Mouse (Mus musculus): Measurements from ENCODE around the gene Phf20. TPM values are rescaled to one million over a fixed set of nuclear protein-coding genes. Genes with fewer than 3 reads are reported as not detected.
A peak's percentile ranks its signal among the peaks of the same experiment; 100 is the strongest.

Phf20 gene
- total and polyA plus RNA-seq, 2 experiments, result 2.9 to 6.2 TPM

DNA sequence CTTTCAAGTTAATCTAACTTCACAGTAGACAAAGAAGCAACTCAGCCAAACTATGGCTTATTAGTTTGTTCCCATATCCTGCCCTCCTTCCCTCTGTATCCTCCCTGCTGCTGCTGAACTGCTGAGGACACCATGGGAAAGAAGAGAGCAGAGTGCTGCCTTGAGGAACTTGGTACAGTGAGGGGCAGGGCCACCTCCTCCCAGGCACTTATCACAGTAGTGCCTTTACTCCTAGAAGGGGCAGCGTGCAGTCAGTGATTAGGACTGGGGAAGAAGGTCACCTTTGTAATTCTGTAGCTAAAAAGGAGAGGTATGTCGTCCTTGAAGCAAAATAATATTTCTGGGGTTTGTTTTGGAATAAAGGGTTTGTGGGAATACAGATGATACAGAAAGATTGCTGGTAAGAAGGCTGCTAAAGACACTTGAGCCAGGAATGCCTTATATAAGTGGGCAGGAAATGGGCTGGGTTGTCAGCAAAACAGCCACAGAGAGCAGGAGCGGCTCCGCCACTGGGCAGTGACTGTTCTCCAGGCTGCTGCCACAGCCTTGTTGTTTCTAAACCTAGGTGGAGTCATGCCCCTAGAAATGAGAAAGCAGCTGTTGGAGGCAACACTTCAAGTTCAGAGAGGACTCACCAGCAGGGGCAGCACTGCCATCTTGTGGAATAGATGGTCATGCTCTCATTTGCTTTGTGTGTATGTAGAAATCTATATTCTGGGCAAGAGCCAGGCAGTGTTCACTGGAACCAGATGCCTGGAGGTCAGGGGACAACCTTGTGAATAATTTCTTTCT lies 82.2 kb downstream of the Phf20 start:
- no peaks in the 10 kb centered on the region for H3K79me2 ChIP-seq (ENCODE audit: control insufficient read depth, insufficient read depth, low read length)
- no peak overlapping the region for H3K4me3 ChIP-seq (ENCODE audit: insufficient read depth, low read depth, low read length)
- 67% methylated on average over 4 of the region's 4 CpGs for WGBS
- H3K9ac ChIP-seq (ENCODE audit: low read depth, low read length), result no peak overlapping the region
- H3K27me3 ChIP-seq (ENCODE audit: control insufficient read depth, insufficient read depth, low read length), result no peaks in the 10 kb centered on the region
- peak overlapping the region; percentile 22; the same call in 1 of the 2 replicates for H3K27ac ChIP-seq (replicated peaks; ENCODE audit: insufficient read depth, low read depth, low read length)
- TF ChIP-seq CTCF (IDR thresholded peaks at IDR 0.05; ENCODE audit: low read depth, low read length) (peak; percentile 70), POLR2A (IDR thresholded peaks at IDR 0.05; ENCODE audit: extremely low read depth, insufficient read depth, low read length) (no peak)
- peaks cover 10% of the 10 kb centered on the region; the same call in 1 of the 2 replicates for H3K36me3 ChIP-seq (ENCODE audit: control insufficient read depth, insufficient read depth, low read length)
- H3K4me1 ChIP-seq (ENCODE audit: control insufficient read depth, insufficient read depth, low read length), result no peaks in the 10 kb centered on the region
- peak; percentile 60 for DNase-seq (ENCODE audit: extremely low read depth, low read depth, low spot score)

GRCm38 (mm10) chr2:156281227-156281626 lies 85.0 kb downstream of the Phf20 start:
- 74% methylated on average over 4 of the region's 4 CpGs for WGBS
- DNase-seq (ENCODE audit: extremely low read depth, low read depth, low spot score), result no peak
- no peaks in the 10 kb centered on the region for H3K79me2 ChIP-seq (ENCODE audit: control insufficient read depth, insufficient read depth, low read length)
- H3K36me3 ChIP-seq (ENCODE audit: control insufficient read depth, insufficient read depth, low read length), result peaks cover 5% of the 10 kb centered on the region
- TF ChIP-seq CTCF (IDR thresholded peaks at IDR 0.05; ENCODE audit: low read depth, low read length) (no peak), POLR2A (IDR thresholded peaks at IDR 0.05; ENCODE audit: extremely low read depth, insufficient read depth, low read length) (no peak)
- no peak overlapping the region for H3K9ac ChIP-seq (ENCODE audit: low read depth, low read length)
- no peak overlapping the region for H3K27ac ChIP-seq (replicated peaks; ENCODE audit: insufficient read depth, low read depth, low read length)
- no peaks in the 10 kb centered on the region for H3K4me1 ChIP-seq (ENCODE audit: control insufficient read depth, insufficient read depth, low read length)
- no peak overlapping the region for H3K4me3 ChIP-seq (ENCODE audit: insufficient read depth, low read depth, low read length)
- H3K27me3 ChIP-seq (ENCODE audit: control insufficient read depth, insufficient read depth, low read length), result no peaks in the 10 kb centered on the region

- no peak for DNase-seq (ENCODE audit: extremely low read depth, low read depth, low spot score)
- 79% methylated on average over 2 of the region's 2 CpGs for WGBS
- H3K79me2 ChIP-seq (ENCODE audit: control insufficient read depth, insufficient read depth, low read length), result no peaks in the 10 kb centered on the region
- peaks cover 20% of the 10 kb centered on the region for H3K36me3 ChIP-seq (ENCODE audit: control insufficient read depth, insufficient read depth, low read length)
- H3K9ac ChIP-seq (ENCODE audit: low read depth, low read length), result no peak overlapping the region
- H3K27ac ChIP-seq (replicated peaks; ENCODE audit: insufficient read depth, low read depth, low read length), result no peak overlapping the region
- no peaks in the 10 kb centered on the region for H3K27me3 ChIP-seq (ENCODE audit: control insufficient read depth, insufficient read depth, low read length)
- TF ChIP-seq POLR2A (IDR thresholded peaks at IDR 0.05; ENCODE audit: extremely low read depth, insufficient read depth, low read length) (no peak), CTCF (IDR thresholded peaks at IDR 0.05; ENCODE audit: low read depth, low read length) (no peak)
- no peak overlapping the region for H3K4me3 ChIP-seq (ENCODE audit: insufficient read depth, low read depth, low read length)
- H3K4me1 ChIP-seq (ENCODE audit: control insufficient read depth, insufficient read depth, low read length), result no peaks in the 10 kb centered on the region
Measured at GRCm38 (mm10) chr2:156285161-156285560, 88.9 kb downstream of the Phf20 start.

DNA sequence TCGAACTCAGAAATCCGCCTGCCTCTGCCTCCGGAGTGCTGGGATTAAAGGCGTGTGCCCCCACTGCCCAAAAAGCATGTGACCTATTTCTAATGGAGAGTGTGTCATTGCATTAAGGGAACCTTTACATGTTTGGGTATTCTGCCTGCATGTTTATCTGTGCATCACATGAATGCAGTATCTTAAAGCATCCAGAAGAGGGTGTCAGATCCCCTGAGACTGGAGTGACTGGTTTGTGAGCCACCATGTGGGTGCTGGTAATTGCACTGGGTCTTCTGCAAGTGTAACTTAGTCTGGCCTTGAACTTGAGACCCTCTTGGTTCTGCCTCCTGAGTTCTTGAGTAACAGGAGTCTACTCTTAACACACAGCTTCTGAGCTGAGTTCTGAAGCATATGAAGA lies 90.5 kb downstream of the Phf20 start:
- WGBS, result 96% methylated on average over 4 of the region's 4 CpGs
- no peaks in the 10 kb centered on the region for H3K79me2 ChIP-seq (ENCODE audit: control insufficient read depth, insufficient read depth, low read length)
- DNase-seq (ENCODE audit: extremely low read depth, low read depth, low spot score), result no peak
- H3K4me3 ChIP-seq (ENCODE audit: insufficient read depth, low read depth, low read length), result no peak overlapping the region
- TF ChIP-seq CTCF (IDR thresholded peaks at IDR 0.05; ENCODE audit: low read depth, low read length) (no peak), POLR2A (IDR thresholded peaks at IDR 0.05; ENCODE audit: extremely low read depth, insufficient read depth, low read length) (no peak)
- no peaks in the 10 kb centered on the region for H3K4me1 ChIP-seq (ENCODE audit: control insufficient read depth, insufficient read depth, low read length)
- H3K27ac ChIP-seq (replicated peaks; ENCODE audit: insufficient read depth, low read depth, low read length), result no peak overlapping the region
- H3K9ac ChIP-seq (ENCODE audit: low read depth, low read length), result no peak overlapping the region
- peaks cover 20% of the 10 kb centered on the region for H3K36me3 ChIP-seq (ENCODE audit: control insufficient read depth, insufficient read depth, low read length)
- no peaks in the 10 kb centered on the region for H3K27me3 ChIP-seq (ENCODE audit: control insufficient read depth, insufficient read depth, low read length)

DNA sequence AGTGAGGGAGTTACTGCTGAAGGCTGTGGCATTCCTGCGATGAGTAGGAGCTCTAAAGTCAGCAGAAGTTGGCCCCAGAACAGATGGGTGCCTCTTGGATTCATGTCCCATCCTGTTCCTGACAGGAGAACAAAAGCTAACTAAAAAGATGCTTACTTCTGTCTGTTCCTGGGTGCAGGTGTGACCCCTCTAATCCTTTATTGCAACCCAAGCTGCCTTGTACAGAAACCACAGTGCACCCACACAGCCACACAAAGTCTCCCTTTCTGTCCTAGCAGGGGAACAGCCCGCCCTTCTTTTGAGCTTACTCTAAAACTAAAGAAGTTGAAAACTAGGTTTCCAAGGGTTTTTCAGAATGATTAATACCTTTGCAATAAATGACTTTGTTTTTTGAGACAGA lies 92.0 kb downstream of the Phf20 start:
- 92% methylated on average over 2 of the region's 2 CpGs for WGBS
- H3K79me2 ChIP-seq (ENCODE audit: control insufficient read depth, insufficient read depth, low read length), result no peaks in the 10 kb centered on the region
- TF ChIP-seq POLR2A (IDR thresholded peaks at IDR 0.05; ENCODE audit: extremely low read depth, insufficient read depth, low read length) (no peak), CTCF (IDR thresholded peaks at IDR 0.05; ENCODE audit: low read depth, low read length) (no peak)

GRCm38 (mm10) chr2:156289552-156290160 lies 93.4 kb downstream of the Phf20 start:
- H3K9ac ChIP-seq (ENCODE audit: low read depth, low read length), result no peak overlapping the region
- no peaks in the 10 kb centered on the region for H3K79me2 ChIP-seq (ENCODE audit: control insufficient read depth, insufficient read depth, low read length)
- H3K27ac ChIP-seq (replicated peaks; ENCODE audit: insufficient read depth, low read depth, low read length), result no peak overlapping the region
- H3K27me3 ChIP-seq (ENCODE audit: control insufficient read depth, insufficient read depth, low read length), result no peaks in the 10 kb centered on the region
- H3K36me3 ChIP-seq (ENCODE audit: control insufficient read depth, insufficient read depth, low read length), result peaks cover 20% of the 10 kb centered on the region
- no peaks in the 10 kb centered on the region for H3K4me1 ChIP-seq (ENCODE audit: control insufficient read depth, insufficient read depth, low read length)
- WGBS, result 96% methylated on average over 2 of the region's 2 CpGs
- no peak for DNase-seq (ENCODE audit: extremely low read depth, low read depth, low spot score)
- no peak for TF ChIP-seq CTCF (IDR thresholded peaks at IDR 0.05; ENCODE audit: low read depth, low read length)
- TF ChIP-seq POLR2A (IDR thresholded peaks at IDR 0.05; ENCODE audit: extremely low read depth, insufficient read depth, low read length), result no peak
- no peak overlapping the region for H3K4me3 ChIP-seq (ENCODE audit: insufficient read depth, low read depth, low read length)

More for the DNA sequence above, 92.0 kb downstream of the Phf20 start:
- DNase-seq (ENCODE audit: extremely low read depth, low read depth, low spot score), result no peak
- H3K27me3 ChIP-seq (ENCODE audit: control insufficient read depth, insufficient read depth, low read length), result no peaks in the 10 kb centered on the region
- no peak overlapping the region for H3K4me3 ChIP-seq (ENCODE audit: insufficient read depth, low read depth, low read length)
- H3K36me3 ChIP-seq (ENCODE audit: control insufficient read depth, insufficient read depth, low read length), result peaks cover 17% of the 10 kb centered on the region
- H3K9ac ChIP-seq (ENCODE audit: low read depth, low read length), result no peak overlapping the region
- no peak overlapping the region for H3K27ac ChIP-seq (replicated peaks; ENCODE audit: insufficient read depth, low read depth, low read length)
- no peaks in the 10 kb centered on the region for H3K4me1 ChIP-seq (ENCODE audit: control insufficient read depth, insufficient read depth, low read length)
